Mouse (Mus musculus): ENCODE measurements at regions not wholly inside any gene's neighbourhood (a gene's known extent, or its start where the extent isn't known, plus 50 kb on each side); places are given as distances from the start of the nearest gene placed in this dataset.
A peak's percentile ranks its signal among the peaks of the same experiment; 100 is the strongest.
"Not testable (repeated sequence)": the region's sequence is repeated elsewhere in the genome, so short reads cannot be mapped to it uniquely, and the experiment has no call there.

DNA sequence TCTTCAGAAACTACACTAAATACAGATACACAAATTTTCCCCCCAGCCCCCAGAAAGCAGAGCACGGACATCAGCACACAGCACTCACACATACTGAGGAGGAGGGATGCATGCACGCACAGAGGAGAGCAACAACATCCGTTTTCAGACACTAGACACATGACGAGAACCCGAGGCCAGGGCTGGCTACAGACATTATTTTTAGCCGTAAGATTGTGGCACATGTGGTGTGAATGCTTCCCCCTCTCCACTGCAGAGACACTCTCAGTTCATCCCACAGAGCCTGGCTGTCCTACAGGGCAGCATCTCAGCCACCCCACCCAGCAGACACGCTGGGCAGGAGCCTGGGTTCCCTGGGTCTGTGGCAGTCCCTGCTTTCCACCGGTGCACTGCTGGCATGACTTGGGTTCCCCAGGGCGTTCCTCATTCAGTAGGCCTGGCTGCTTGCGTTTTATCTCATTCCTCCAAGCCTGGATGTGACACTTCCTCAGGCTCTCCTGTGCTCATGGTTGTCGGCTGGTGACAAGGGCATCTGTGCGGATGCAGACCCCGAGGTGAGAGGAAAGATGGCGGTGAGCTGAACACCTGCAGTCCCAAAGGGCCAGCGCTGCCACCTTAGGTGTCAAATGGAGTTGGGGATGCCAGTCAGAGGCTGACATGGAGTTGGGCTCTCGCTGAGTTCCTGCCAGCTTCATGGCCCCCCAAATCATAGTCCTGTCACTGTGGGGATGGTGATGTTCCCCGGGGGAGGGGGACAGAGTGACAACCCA lies 247.1 kb upstream of the Myt1l start:
- peak; percentile 12 for DNase-seq (ENCODE audit: low spot score)

GRCm38 (mm10) chr12:29288801-29289200 lies 239.4 kb upstream of the Myt1l start:
- no peak for DNase-seq (ENCODE audit: low spot score)

- DNase-seq (ENCODE audit: low spot score) = peak; percentile 96
Measured at GRCm38 (mm10) chr12:29290591-29291351, 237.4 kb upstream of the Myt1l start.

GRCm38 (mm10) chr12:29297984-29298383 lies 230.2 kb upstream of the Myt1l start:
- DNase-seq (ENCODE audit: low spot score) = no peak

GRCm38 (mm10) chr12:29315636-29316035 lies 212.5 kb upstream of the Myt1l start:
- DNase-seq (ENCODE audit: low spot score) = no peak

DNA sequence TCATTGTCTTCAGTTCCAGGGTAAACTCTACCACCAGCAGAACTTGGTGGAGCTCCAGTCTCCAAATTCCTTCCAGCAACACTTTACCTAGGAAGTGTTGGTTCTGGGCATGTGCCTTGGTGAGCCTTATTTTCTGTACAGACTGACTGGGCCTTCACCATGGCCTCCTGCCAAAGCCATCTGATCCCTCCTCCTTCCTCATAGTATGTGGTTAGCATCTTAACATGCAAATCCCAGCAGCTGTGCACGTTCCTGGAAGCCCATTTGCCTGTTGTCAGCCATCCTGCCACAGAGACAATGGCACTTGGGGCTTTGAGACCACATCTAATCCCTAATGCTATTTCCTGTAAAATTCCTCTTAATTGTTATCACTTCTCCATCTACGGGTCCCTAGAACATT lies 206.7 kb upstream of the Myt1l start:
- DNase-seq (ENCODE audit: low spot score) = no peak

GRCm38 (mm10) chr12:29323534-29323933 lies 204.7 kb upstream of the Myt1l start:
- no peak for DNase-seq (ENCODE audit: low spot score)

DNA sequence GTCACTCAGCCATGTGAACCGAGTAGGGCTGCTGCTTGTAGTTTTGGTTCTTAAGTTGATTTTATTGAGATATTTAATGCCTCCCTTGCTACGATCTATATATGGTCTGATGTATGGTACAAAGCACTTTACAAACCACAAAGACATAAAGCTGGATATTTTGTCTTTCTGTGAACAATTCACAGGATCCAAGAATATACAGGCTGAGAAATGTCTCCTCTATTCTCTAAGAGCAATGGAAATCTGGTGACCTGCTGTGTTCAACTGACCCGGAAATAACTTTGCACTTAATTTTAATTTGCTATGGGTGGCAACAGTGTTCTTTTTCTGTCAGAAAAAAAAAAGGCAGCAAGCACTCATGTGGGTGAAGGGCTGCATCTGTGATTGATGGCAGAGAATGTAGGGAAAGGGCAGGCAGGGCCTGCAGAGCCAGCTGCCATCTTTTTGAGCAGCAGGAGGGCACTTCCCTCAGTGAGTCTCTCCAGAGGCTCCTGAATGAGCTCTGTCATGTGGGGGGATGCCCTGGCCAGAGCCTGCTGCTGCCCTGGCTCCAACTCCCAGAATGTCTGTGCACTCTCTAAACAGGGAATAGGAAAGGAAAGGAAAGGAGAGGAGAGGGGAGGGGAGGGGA lies 192.2 kb upstream of the Myt1l start:
- DNase-seq (ENCODE audit: low spot score) = peak; percentile 51

DNA sequence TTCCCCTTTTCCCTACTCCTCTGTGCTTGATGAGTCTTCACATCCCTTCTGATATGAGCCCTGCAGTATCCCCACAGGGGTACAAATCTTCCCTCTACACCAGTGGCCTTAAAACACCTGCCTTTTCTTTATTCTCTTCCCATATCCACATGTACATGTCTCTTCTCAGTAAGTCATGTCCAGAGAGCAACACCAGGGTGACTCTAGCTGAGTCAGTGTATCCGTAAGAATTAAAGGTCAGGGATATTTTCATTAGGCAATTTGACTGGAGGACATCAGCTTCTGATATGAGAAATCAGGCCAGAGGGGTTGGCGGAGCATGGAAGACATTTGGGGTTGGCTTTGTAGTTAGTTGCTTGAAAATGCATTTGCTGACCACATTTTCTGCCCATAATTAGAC lies 190.8 kb upstream of the Myt1l start:
- DNase-seq (ENCODE audit: low spot score) = no peak

DNA sequence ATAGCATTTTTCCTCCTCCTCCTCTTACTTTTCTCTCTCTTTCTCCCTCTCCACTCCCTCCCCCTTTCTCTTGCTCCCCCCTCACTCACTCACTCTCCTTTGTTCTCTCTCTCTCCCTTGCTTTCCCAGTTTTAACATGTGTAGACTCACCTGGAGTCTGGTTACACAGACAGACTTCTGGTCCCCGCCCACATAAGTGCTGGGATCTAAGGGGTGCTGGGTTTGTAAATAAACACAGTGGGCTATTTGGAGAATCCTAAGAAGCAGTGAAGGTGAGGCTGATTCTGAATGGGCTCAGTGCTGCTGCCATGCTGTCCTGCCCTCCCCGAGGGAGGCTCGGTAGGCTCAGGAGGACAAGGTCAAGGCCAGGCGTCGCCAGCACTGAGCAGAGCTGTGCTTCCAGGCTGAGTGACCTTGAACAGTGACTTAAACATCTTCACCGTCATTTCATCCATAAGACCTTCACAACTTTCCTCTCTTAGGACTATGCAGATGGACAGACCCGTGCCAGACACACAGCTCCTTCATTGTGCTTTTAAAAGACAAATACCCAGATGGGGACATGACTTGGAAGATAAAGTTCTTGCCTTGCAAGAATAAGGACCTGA lies 186.7 kb upstream of the Myt1l start:
- DNase-seq (ENCODE audit: low spot score) = no peak

DNA sequence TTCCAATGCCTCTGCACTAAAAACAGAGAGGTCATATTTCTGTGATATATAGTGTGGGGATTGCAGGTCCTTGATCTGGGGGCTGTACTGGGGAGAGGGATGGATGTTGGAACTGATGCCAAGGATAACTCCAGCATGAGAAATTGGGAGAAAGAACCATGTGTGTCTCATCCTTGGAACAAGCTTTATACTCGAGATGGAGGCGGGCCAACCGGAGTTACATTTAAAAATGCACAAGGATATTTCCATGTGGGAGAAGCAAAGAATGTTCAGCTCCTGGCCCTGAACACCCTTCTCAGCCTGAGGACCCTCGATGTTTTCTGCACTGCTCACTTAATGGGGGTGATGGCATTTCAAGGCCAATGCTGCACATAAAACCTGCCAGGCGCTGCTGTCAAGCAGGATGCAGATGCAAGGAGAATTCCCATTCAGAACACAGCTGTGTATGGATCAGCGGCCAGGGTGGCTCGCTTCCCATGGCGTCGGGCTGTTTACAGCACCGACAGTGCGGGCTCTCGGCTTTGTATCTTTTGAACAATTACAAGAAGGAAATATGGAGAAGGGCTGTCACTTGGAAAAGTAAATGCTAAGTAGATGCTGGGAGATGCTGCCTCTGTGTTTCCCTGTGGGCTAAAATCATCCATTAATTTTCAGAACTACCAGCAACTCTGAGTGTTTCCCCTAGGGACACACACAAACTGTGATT lies 184.9 kb upstream of the Myt1l start:
- DNase-seq (ENCODE audit: low spot score) = no peak

- no peak for DNase-seq (ENCODE audit: low spot score)
Measured at GRCm38 (mm10) chr12:29348698-29349097, 179.5 kb upstream of the Myt1l start.

DNA sequence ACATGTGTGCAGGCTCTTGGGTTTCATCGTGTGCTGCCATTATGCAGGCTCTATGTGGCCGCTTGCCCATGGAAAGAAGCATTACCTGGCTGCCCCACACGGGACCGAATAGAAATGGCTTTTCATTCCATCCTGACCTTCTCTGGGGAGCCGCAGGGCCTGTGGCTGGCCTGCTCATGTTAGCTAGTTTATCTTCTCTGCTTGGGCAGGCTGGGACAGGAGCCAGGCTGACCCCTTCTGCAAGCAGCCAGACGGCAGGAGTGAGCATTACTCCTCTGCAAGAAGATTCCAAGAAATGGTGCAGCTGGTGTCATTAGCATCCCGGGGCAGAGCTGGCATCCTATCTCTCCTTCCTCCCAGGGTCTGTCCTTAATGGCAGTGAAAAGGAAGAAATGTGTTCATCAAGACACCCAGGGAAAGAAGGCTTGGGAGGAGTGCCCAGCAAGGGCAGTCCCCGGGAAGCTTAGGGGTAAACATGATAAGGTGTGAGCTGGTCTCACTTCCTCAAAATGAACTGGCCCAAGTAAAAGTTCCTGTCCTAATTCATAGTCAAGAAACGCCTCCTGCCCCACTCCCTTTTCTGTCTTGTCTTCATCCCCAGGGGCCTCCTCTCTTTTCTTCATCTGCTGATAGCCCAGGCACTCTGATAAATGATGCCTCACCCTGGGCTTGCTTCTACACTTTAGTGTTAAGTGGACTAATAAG lies 178.9 kb upstream of the Myt1l start:
- no peak for DNase-seq (ENCODE audit: low spot score)

DNA sequence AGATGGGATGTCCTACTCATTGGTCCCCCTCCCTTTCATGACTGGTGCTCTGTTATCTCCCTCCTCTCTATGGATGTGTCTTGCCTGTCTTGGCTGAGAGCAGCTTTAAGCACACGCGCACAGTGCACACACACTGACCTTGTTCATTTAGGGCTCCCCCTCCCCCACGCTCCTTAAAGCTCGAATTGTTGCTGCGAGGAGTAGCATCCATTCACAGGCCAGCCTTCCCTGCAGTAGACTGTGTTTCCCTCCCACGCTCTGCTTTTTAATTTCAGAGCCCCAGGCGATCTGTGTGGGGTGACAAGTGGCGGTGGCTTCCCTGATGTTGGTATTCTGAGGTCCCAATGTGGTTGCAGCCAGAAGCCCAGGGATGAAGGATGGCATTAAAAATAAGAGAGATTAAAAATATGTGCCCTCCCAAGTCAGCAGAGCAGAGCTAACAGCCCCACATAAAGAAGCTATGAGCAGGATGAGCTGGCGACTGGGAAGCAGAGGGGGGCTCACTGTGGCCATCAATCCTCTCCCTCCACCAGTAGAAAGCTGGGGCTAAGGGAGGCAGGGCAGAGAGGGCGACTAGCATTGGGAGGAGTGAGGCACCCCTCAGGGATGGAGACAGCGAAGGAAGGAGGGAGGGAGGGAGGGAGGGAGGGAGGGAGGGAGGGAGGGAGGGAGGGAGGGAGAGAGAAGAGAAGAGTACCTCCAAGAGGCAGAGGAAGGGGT lies 174.2 kb upstream of the Myt1l start:
- DNase-seq (ENCODE audit: low spot score) = peak; percentile 52

DNA sequence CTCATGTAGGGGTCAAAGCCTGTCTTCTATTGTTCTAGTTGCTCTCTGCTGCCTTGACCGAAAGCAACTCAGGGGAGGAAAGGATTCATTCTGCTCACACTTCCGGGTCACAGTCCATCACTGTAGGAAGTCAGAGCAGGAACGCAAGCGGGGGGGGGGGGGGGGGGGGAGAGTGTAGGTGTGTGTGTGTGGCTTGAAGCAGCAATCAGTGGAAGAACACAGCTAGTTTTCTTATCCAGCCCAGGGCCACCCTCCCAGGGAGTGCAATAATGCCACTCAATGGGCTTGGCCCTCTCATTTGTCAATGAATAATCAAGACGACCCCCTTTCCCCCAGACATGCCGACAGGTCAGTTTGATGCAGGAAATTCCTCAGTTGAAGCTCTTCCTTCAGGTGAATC lies 173.4 kb upstream of the Myt1l start:
- no peak for DNase-seq (ENCODE audit: low spot score)

DNA sequence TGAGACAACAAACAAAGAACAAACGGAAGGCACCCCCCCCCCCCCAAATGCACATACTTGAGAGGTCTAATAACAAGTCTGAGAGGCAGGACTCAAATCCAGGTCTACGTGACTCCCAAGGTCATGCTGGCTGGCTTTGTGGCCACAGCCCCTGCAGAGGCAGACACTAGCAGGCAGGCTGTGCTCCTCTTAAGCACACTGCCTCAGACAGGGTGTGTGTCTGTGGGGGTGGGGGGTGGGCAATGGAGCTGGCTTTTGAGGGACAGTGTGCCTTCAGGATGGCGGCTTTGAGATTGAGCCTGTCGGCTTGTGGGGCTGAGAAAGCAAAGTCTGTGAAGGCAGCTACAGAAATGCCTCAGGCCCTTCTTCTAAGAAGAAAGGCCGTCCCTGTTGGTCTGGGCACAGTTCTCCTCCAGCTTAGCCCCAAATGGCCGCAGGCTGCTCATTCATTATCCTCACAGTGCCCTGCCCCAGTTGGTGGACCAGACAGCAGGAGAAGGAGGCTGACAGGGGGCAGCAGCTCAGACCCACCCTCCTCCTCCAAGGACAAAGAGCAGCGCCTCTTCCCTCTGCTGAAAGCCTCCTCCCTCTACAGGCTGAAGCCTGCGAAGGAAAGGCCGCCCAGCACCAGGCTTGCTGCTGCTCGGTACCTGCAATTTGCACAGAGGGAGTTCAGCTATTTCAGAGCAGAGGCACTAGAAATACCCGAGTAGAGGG lies 171.3 kb upstream of the Myt1l start:
- DNase-seq (ENCODE audit: low spot score) = peak; percentile 72

GRCm38 (mm10) chr12:29361236-29361635 lies 166.9 kb upstream of the Myt1l start:
- DNase-seq (ENCODE audit: low spot score) = no peak

DNA sequence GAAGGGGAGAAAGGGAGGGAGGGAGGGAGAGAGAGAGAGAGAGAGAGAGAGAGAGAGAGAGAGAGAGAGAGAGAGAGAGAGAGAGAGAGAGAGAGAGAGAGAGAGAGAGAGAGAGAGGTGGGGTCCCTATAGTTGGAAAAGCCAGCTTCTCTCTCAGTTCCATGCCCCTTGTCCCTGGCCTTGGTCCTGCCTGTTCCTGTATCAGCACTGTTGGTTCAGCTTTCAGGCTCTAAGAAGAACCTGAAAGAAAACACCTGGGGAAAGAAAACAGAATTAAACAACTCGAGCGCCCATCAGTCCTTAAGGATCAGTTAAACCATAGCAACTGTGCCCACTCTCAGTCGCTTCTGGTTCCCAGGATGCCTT lies 160.5 kb upstream of the Myt1l start:
- DNase-seq (ENCODE audit: low spot score) = not testable (repeated sequence)

GRCm38 (mm10) chr12:29368107-29368819 lies 159.9 kb upstream of the Myt1l start:
- DNase-seq (ENCODE audit: low spot score) = peak; percentile 90
